Mouse (Mus musculus) cerebellum, postnatal 36 days (tissue): Measurements from ENCODE around the gene Nop2.
"Not testable (repeated sequence)": the region's sequence is repeated elsewhere in the genome, so short reads cannot be mapped to it uniquely, and the experiment has no call there.

Experiments
- DNase-seq, 2 experiments: peaks; one replicate each; pipeline ENCODE4 v3.0.0; 2021 to 2022; ENCODE audit warnings: mixed read lengths in 2 of 2

The Nop2 gene

GRCm38 (mm10) chr6:125154550-125154949, 22.8 kb downstream of the Nop2 start:
- DNase-seq: no peak

- DNase-seq: no peak
These were observed 23.6 kb downstream of the Nop2 start for GRCm38 (mm10) chr6:125155262-125155661.

GRCm38 (mm10) chr6:125156491-125156890, 24.8 kb downstream of the Nop2 start:
- no peak for DNase-seq

- no peak for DNase-seq
These were observed 25.4 kb downstream of the Nop2 start for GRCm38 (mm10) chr6:125156903-125157614.

GRCm38 (mm10) chr6:125158944-125159492, 27.3 kb downstream of the Nop2 start:
- no peak for DNase-seq

GRCm38 (mm10) chr6:125159773-125160557, 28.3 kb downstream of the Nop2 start:
- no peak for DNase-seq

GRCm38 (mm10) chr6:125160558-125160853, 28.8 kb downstream of the Nop2 start:
- no peak for DNase-seq

GRCm38 (mm10) chr6:125160854-125161760, 29.4 kb downstream of the Nop2 start:
- DNase-seq: peak in 1 of 2 experiments; percentile 30

GRCm38 (mm10) chr6:125161971-125162370, 30.3 kb downstream of the Nop2 start:
- DNase-seq: peak; percentile 69 to 76

- not testable (repeated sequence) for DNase-seq
These were observed 31.1 kb downstream of the Nop2 start for GRCm38 (mm10) chr6:125162615-125163305.

GRCm38 (mm10) chr6:125163801-125164657, 32.3 kb downstream of the Nop2 start:
- peak in 1 of 2 experiments; percentile 33 for DNase-seq

- DNase-seq: peak; percentile 59 to 60
These were observed 33.1 kb downstream of the Nop2 start for GRCm38 (mm10) chr6:125164672-125165327.

GRCm38 (mm10) chr6:125165328-125165891, 33.7 kb downstream of the Nop2 start:
- DNase-seq: peak; percentile 97 to 98

- DNase-seq: peak; percentile 77 to 83
These were observed 34.5 kb downstream of the Nop2 start, which contains the start of gene Gapdh for GRCm38 (mm10) chr6:125166051-125166751. TSS of gene Gapdh (minus strand) at chr6:125166467.

- DNase-seq: peak in 1 of 2 experiments; percentile 40
These were observed 35.3 kb downstream of the Nop2 start for GRCm38 (mm10) chr6:125166861-125167650.

GRCm38 (mm10) chr6:125168086-125168485, 36.4 kb downstream of the Nop2 start:
- no peak for DNase-seq

GRCm38 (mm10) chr6:125170194-125170593, 38.5 kb downstream of the Nop2 start:
- DNase-seq: no peak

- DNase-seq: no peak
These were observed 40.8 kb downstream of the Nop2 start for GRCm38 (mm10) chr6:125172474-125172873.

GRCm38 (mm10) chr6:125173256-125173655, 41.5 kb downstream of the Nop2 start:
- no peak for DNase-seq
